Mouse (Mus musculus) liver, embryonic 13.5 days (tissue): Measurements from ENCODE around the gene Olfr45. TPM values are rescaled to one million over a fixed set of nuclear protein-coding genes. Genes with fewer than 3 reads are reported as not detected.
"Not testable (repeated sequence)": the region's sequence is repeated elsewhere in the genome, so short reads cannot be mapped to it uniquely, and the experiment has no call there.

Source experiments
- ATAC-seq: fragments of 200-750 bp; cut with Nextera tagmentation; 2 replicates; pipeline ENCODE4 v1.8.0; 2017; ENCODE audit warnings: low read depth, mild to moderate bottlenecking, moderate number of reproducible peaks, moderate library complexity
- DNase-seq: peaks from one replicate; pipeline ENCODE4 v3.0.0; 2022
- H3K27ac ChIP-seq: fragments of 300-500 bp; sonication (generic); 2 replicates; pipeline ENCODE4 v1.5.1; 2015; ENCODE audit warnings: moderate library complexity, mild to moderate bottlenecking, inconsistent platforms
- H3K27me3 ChIP-seq: fragments of 300-500 bp; sonication (generic); 2 replicates; pipeline ENCODE4 v1.6.1; 2015; ENCODE audit warnings: mild to moderate bottlenecking, inconsistent platforms
- H3K36me3 ChIP-seq: fragments of 300-500 bp; sonication (generic); 2 replicates; pipeline ENCODE4 v1.6.1; 2015; ENCODE audit warnings: mild to moderate bottlenecking, inconsistent platforms
- H3K4me1 ChIP-seq: fragments of 300-500 bp; sonication (generic); replicated peaks from 2 replicates; pipeline ENCODE4 v1.6.1; 2015; ENCODE audit warnings: inconsistent platforms
- H3K4me2 ChIP-seq: fragments of 300-500 bp; sonication (generic); 2 replicates; pipeline ENCODE4 v1.6.1; 2015; ENCODE audit warnings: inconsistent platforms, mild to moderate bottlenecking, moderate library complexity
- H3K4me3 ChIP-seq: fragments of 300-500 bp; sonication (generic); replicated peaks from 2 replicates; pipeline ENCODE4 v1.5.1; 2015; ENCODE audit warnings: mild to moderate bottlenecking, inconsistent platforms
- H3K9ac ChIP-seq: fragments of 300-500 bp; sonication (generic); 2 replicates; pipeline ENCODE4 v1.6.1; 2015; ENCODE audit warnings: mild to moderate bottlenecking, inconsistent platforms
- H3K9me3 ChIP-seq: fragments of 300-500 bp; sonication (generic); replicated peaks from 2 replicates; pipeline ENCODE4 v1.6.1; 2016; ENCODE audit warnings: inconsistent platforms
- WGBS: fragments of 180-500 bp; shearing (Covaris S2); methylation state at CpG from one replicate; pipeline ENCODE4 v1.1.7; 2015; ENCODE audit not compliant: insufficient replicate concordance; 5-methylcytosine and 5-hydroxymethylcytosine counted together
- polyA plus RNA-seq: library from polyadenylated mRNA; unstranded; fragments of >200 nt; fragmentation: Nextera tagmentation; extraction: Ambion mirVana; gene quantifications from 2 replicates; pipeline ENCODE4 v1.2.1, GENCODE M21; 2015

Gene Olfr45
- not detected in 2 replicates for polyA plus RNA-seq

- H3K27me3 ChIP-seq, result no peaks in the 10 kb centered on the region
- H3K4me3 ChIP-seq, result no peak within 1 kb of the TSS
- no peak within 1 kb of the TSS for H3K4me2 ChIP-seq
- no peaks in the 10 kb centered on the region for H3K36me3 ChIP-seq
- H3K9me3 ChIP-seq, result no peaks in the 10 kb centered on the region
- no peak within 1 kb of the TSS for H3K9ac ChIP-seq
- WGBS, result 73% methylated on average over 1 of the region's 1 CpGs
- H3K27ac ChIP-seq, result no peak within 1 kb of the TSS
- DNase-seq (no peak), ATAC-seq (no peak)
- no peaks in the 10 kb centered on the region for H3K4me1 ChIP-seq
These were observed at the start of gene Olfr45 for GRCm38 (mm10) chr7:140681651-140682050. TSS of gene Olfr45 (plus strand) at chr7:140681951.

DNA sequence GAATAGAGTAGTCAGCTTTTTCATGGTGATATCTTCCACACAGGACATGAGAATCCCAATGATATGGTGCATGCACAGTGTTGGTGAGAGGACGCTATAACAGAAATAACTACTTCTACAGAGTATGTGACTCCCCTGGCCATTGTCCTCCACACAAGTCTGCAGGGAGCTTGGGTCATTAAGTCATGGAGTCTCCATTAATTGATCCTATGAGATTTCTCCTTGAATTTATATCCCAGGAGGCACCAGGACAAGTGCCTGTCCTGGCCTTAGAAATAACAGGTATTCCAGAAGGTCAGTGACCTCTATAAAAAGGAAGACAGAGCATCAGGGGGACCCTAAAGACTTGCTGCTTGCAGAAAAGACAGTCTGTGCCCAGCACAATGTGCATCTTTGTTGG is 35.6 kb upstream of the Olfr45 start, which contains the start of gene Olfr53:
TSS of gene Olfr53 (plus strand) at position 301 of the 400 bp plus-strand sequence.
- H3K27ac ChIP-seq, result no peak within 1 kb of the TSS
- H3K9me3 ChIP-seq, result no peaks in the 10 kb centered on the region
- H3K4me2 ChIP-seq, result no peak within 1 kb of the TSS
- H3K4me1 ChIP-seq, result no peaks in the 10 kb centered on the region
- 56% methylated on average over 1 of the region's 1 CpGs for WGBS
- ATAC-seq (no peak), DNase-seq (no peak)
- H3K27me3 ChIP-seq, result no peaks in the 10 kb centered on the region
- H3K9ac ChIP-seq, result no peak within 1 kb of the TSS
- no peaks in the 10 kb centered on the region for H3K36me3 ChIP-seq
- H3K4me3 ChIP-seq, result no peak within 1 kb of the TSS

GRCm38 (mm10) chr7:140659630-140660029 is 22.1 kb upstream of the Olfr45 start, which contains the start of gene Olfr539:
TSS of gene Olfr539 (plus strand) at chr7:140659930.
- Histone ChIP-seq H3K27ac (no peak within 1 kb of the TSS), H3K4me2 (no peak within 1 kb of the TSS), H3K9me3 (no peaks in the 10 kb centered on the region), H3K9ac (no peak within 1 kb of the TSS), H3K27me3 (no peaks in the 10 kb centered on the region), H3K4me1 (no peaks in the 10 kb centered on the region), H3K36me3 (no peaks in the 10 kb centered on the region), H3K4me3 (no peak within 1 kb of the TSS)
- 47% methylated on average over 4 of the region's 4 CpGs for WGBS
- DNase-seq, result no peak
- ATAC-seq, result no peak

GRCm38 (mm10) chr7:140670693-140671092 is 11.1 kb upstream of the Olfr45 start:
- not testable (repeated sequence) for H3K27me3 ChIP-seq, ATAC-seq, H3K4me2 ChIP-seq, H3K4me1 ChIP-seq, H3K27ac ChIP-seq, DNase-seq, H3K9ac ChIP-seq, H3K36me3 ChIP-seq, H3K9me3 ChIP-seq, H3K4me3 ChIP-seq
- WGBS, result 53% methylated on average over 3 of the region's 3 CpGs

DNA sequence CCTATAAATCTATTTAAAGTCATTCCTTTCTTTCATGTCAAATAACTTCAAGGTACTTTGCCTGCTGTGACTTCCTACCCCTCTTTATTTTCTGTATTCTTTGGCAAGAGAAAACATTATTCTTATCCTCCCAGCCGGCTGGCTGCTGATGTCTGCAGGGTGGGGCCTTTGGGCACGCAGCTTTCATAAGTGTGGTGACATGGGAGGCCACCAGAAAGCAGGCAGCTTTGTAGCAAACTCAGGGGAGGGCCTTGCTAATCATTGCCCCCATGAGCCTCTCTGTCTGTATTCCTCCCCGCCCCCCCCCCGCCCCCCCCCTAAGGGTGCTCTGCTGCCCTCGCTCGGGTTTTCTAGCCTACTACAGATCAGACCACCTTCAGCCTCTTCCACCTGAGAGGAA is 5.9 kb upstream of the Olfr45 start:
- H3K9me3 ChIP-seq, result no peaks in the 10 kb centered on the region
- no peaks in the 10 kb centered on the region for H3K4me1 ChIP-seq
- H3K4me2 ChIP-seq, result no peak overlapping the region
- ATAC-seq, result no peak
- H3K9ac ChIP-seq, result no peak overlapping the region
- no peak for DNase-seq
- H3K27me3 ChIP-seq, result no peaks in the 10 kb centered on the region
- no peak overlapping the region for H3K4me3 ChIP-seq
- no peaks in the 10 kb centered on the region for H3K36me3 ChIP-seq
- 8% methylated on average over 4 of the region's 6 CpGs for WGBS
- H3K27ac ChIP-seq, result no peak overlapping the region

DNA sequence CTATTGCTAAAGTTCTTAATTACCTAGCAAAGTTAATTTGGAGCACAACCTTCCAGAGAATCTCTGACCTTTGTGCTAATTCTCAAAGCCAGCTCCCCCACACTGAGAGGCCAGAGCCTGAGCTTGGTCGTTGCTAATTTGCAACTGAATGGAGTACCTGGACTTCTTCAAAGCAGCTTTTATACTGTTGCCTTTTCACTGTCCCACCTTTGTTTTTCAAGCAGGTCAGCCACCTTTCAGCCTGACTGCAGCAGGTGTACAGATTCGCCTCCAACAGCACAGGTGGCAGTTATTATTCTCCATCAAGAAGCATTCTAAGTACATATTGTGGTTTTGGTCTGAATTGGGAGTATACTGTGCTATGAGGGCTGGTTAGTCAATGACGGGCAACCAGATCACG is 2.2 kb upstream of the Olfr45 start:
- H3K27me3 ChIP-seq, H3K36me3 ChIP-seq, H3K4me3 ChIP-seq, H3K4me2 ChIP-seq, DNase-seq, H3K9ac ChIP-seq, ATAC-seq, H3K27ac ChIP-seq, H3K4me1 ChIP-seq, H3K9me3 ChIP-seq: not testable (repeated sequence)
- WGBS, result 47% methylated on average over 4 of the region's 4 CpGs

- Histone ChIP-seq H3K9me3 (no peaks in the 10 kb centered on the region), H3K27ac (no peak within 1 kb of the TSS)
These were observed 15.2 kb downstream of the Olfr45 start, which contains the start of gene Olfr541 for GRCm38 (mm10) chr7:140696967-140697366. TSS of gene Olfr541 (plus strand) at chr7:140697267.

GRCm38 (mm10) chr7:140706348-140706747 is 24.6 kb downstream of the Olfr45 start:
- no peak for DNase-seq
- Histone ChIP-seq H3K36me3 (no peaks in the 10 kb centered on the region), H3K27me3 (no peaks in the 10 kb centered on the region)

More at GRCm38 (mm10) chr7:140696967-140697366, 15.2 kb downstream of the Olfr45 start, which contains the start of gene Olfr541:
- no peak within 1 kb of the TSS for H3K4me2 ChIP-seq
- no peak for DNase-seq
- no peaks in the 10 kb centered on the region for H3K36me3 ChIP-seq
- no peaks in the 10 kb centered on the region for H3K27me3 ChIP-seq
- no peak within 1 kb of the TSS for H3K9ac ChIP-seq
- no peaks in the 10 kb centered on the region for H3K4me1 ChIP-seq
- ATAC-seq, result no peak
- H3K4me3 ChIP-seq, result no peak within 1 kb of the TSS

DNA sequence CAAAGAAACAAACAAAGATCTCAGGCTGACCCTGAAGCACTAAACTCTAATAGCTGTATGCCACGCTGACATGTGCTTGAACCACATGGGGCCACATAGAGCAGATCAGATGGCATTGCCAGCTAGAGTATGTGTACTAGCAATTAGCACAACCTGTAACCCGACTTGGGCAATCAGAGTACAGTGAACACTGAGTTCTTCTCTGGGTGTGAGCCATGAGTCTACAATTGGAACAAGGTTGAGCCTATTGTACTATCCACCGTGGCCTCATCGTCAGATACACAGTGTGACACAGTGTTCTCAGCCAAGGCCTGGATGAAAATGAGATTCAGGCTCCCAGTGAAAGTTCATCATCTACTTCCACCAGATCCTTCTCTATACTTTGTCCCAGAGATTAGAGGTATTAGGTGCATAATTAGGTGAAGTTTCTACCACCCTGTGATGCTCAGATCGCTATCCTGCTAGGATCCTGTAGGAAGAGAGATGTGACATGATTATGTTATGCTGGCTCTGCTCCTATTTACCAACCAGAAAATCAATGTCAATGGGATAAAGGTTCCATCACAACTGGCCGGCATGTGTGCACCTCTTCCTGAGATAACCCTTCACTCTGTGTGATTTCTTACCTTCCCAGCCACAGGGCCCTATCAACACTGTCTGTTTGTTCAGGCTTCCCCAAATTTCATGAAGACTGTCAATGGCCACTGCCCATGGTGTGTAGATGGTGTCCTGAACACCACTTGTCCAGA is 26.0 kb downstream of the Olfr45 start:
- no peak for ATAC-seq
- H3K4me2 ChIP-seq, result no peak overlapping the region
- H3K27ac ChIP-seq, result no peak overlapping the region
- no peak for DNase-seq
- H3K4me3 ChIP-seq, result no peak overlapping the region
- H3K36me3 ChIP-seq, result no peaks in the 10 kb centered on the region
- H3K4me1 ChIP-seq, result no peaks in the 10 kb centered on the region
- H3K9ac ChIP-seq, result no peak overlapping the region
- WGBS, result 61% methylated on average over 6 of the region's 6 CpGs
- no peaks in the 10 kb centered on the region for H3K27me3 ChIP-seq
- H3K9me3 ChIP-seq, result no peaks in the 10 kb centered on the region

More at GRCm38 (mm10) chr7:140706348-140706747, 24.6 kb downstream of the Olfr45 start:
- Histone ChIP-seq H3K9me3 (no peaks in the 10 kb centered on the region), H3K27ac (no peak overlapping the region), H3K4me2 (no peak overlapping the region), H3K9ac (no peak overlapping the region), H3K4me3 (no peak overlapping the region), H3K4me1 (no peaks in the 10 kb centered on the region)
- 56% methylated on average over 2 of the region's 2 CpGs for WGBS
- no peak for ATAC-seq

DNA sequence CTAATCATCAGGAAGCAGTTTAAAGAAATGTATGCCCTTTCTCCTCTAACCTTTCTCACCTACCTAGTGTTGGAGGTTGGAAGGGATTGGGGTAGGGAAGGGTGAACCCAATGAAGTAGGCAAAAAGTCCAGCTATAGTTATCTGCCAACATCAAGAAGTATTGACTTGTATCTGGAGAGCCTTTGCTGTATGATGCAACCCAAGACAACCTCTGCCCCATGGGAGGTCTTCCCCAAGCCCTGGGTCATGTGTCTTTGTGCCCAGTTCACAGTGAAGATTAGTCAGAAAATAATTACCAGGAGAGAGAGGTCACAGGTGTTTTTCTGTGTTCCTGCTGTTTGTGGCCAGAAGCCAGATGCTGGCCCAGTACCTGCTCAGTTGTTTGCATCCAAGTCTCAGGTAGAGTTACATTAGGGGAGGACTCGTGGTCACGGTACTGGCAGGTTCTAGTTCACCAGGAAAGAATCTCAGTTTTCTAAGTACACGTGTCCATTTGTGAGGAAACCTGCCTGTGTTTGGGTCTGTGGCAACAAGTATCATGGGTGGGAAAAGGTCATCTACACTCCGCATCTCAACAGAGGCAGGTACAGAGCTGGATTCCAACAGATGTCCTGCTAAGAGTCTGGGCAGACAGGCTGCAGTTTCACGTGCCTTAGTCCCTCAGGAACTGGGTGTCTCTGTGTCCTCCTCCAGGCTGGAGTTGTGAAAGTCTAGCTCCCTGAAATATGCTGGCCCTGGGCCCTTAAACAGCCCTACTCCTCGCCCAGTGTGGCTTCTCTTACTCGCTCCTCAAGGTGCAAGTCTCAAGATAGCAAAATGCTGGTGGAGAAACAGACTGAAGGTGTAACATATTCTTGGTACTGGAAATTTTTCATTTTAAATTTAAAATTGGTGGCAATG is 35.7 kb downstream of the Olfr45 start:
- Histone ChIP-seq H3K36me3 (no peaks in the 10 kb centered on the region), H3K27ac (no peak overlapping the region), H3K4me2 (no peak overlapping the region), H3K4me3 (no peak overlapping the region), H3K9ac (no peak overlapping the region), H3K9me3 (no peaks in the 10 kb centered on the region), H3K27me3 (no peaks in the 10 kb centered on the region), H3K4me1 (no peaks in the 10 kb centered on the region)
- ATAC-seq, result no peak
- whole genome bisulfite sequencing, result 57% methylated on average over 7 of the region's 7 CpGs
- no peak for DNase-seq

- 45% methylated on average over 6 of the region's 6 CpGs for WGBS
- H3K9me3 ChIP-seq, result no peaks in the 10 kb centered on the region
- DNase-seq (no peak), ATAC-seq (no peak)
- no peak overlapping the region for H3K9ac ChIP-seq
- no peaks in the 10 kb centered on the region for H3K4me1 ChIP-seq
- H3K27me3 ChIP-seq, result no peaks in the 10 kb centered on the region
- H3K27ac ChIP-seq, result no peak overlapping the region
- no peaks in the 10 kb centered on the region for H3K36me3 ChIP-seq
- H3K4me2 ChIP-seq, result no peak overlapping the region
- H3K4me3 ChIP-seq, result no peak overlapping the region
These were observed 39.3 kb downstream of the Olfr45 start for GRCm38 (mm10) chr7:140721095-140721494.
